Mouse (Mus musculus): Measurements from ENCODE around the gene Plrg1.
A peak's percentile ranks its signal among the peaks of the same experiment; 100 is the strongest.

The Plrg1 gene

GRCm38 (mm10) chr3:83052102-83052501, 3.2 kb upstream of the Plrg1 start:
- no peak for DNase-seq (ENCODE audit: extremely low read depth, low read depth)

- no peak for DNase-seq (ENCODE audit: extremely low read depth, low read depth)
Observed at GRCm38 (mm10) chr3:83053126-83053525, 2.2 kb upstream of the Plrg1 start.

GRCm38 (mm10) chr3:83053758-83054157, 1.6 kb upstream of the Plrg1 start:
- DNase-seq (ENCODE audit: extremely low read depth, low read depth), result peak; percentile 58

- DNase-seq (ENCODE audit: extremely low read depth, low read depth), result peak; percentile 41
Observed at GRCm38 (mm10) chr3:83054759-83055158, 563 bp upstream of the Plrg1 start.

GRCm38 (mm10) chr3:83057046-83057445, 1.7 kb downstream of the Plrg1 start:
- no peak for DNase-seq (ENCODE audit: extremely low read depth, low read depth)

- no peak for DNase-seq (ENCODE audit: extremely low read depth, low read depth)
Observed at GRCm38 (mm10) chr3:83067920-83068319, 12.6 kb downstream of the Plrg1 start.

- DNase-seq (ENCODE audit: extremely low read depth, low read depth), result no peak
Observed at GRCm38 (mm10) chr3:83068869-83069268, 13.5 kb downstream of the Plrg1 start.

- DNase-seq (ENCODE audit: extremely low read depth, low read depth), result no peak
Observed at GRCm38 (mm10) chr3:83070231-83070630, 14.9 kb downstream of the Plrg1 start.

- no peak for DNase-seq (ENCODE audit: extremely low read depth, low read depth)
Observed at GRCm38 (mm10) chr3:83076563-83076962, 21.2 kb downstream of the Plrg1 start.

- peak; percentile 73 for DNase-seq (ENCODE audit: extremely low read depth, low read depth)
Observed at GRCm38 (mm10) chr3:83080567-83081055, 25.3 kb downstream of the Plrg1 start.

GRCm38 (mm10) chr3:83097586-83097985, 42.3 kb downstream of the Plrg1 start:
- no peak for DNase-seq (ENCODE audit: extremely low read depth, low read depth)

GRCm38 (mm10) chr3:83098546-83099034, 43.3 kb downstream of the Plrg1 start:
- DNase-seq (ENCODE audit: extremely low read depth, low read depth), result no peak

GRCm38 (mm10) chr3:83099139-83099538, 43.8 kb downstream of the Plrg1 start:
- DNase-seq (ENCODE audit: extremely low read depth, low read depth), result no peak

GRCm38 (mm10) chr3:83099651-83100050, 44.3 kb downstream of the Plrg1 start:
- DNase-seq (ENCODE audit: extremely low read depth, low read depth), result no peak

GRCm38 (mm10) chr3:83102286-83102685, 47.0 kb downstream of the Plrg1 start:
- no peak for DNase-seq (ENCODE audit: extremely low read depth, low read depth)

- peak; percentile 16 for DNase-seq (ENCODE audit: extremely low read depth, low read depth)
Observed at GRCm38 (mm10) chr3:83110163-83110562, 54.8 kb downstream of the Plrg1 start.

GRCm38 (mm10) chr3:83111485-83112261, 56.4 kb downstream of the Plrg1 start:
- DNase-seq (ENCODE audit: extremely low read depth, low read depth), result no peak

GRCm38 (mm10) chr3:83112869-83113268, 57.5 kb downstream of the Plrg1 start:
- no peak for DNase-seq (ENCODE audit: extremely low read depth, low read depth)

GRCm38 (mm10) chr3:83114946-83115345, 59.6 kb downstream of the Plrg1 start:
- DNase-seq (ENCODE audit: extremely low read depth, low read depth), result no peak

GRCm38 (mm10) chr3:83117592-83117991, 62.3 kb downstream of the Plrg1 start:
- DNase-seq (ENCODE audit: extremely low read depth, low read depth), result no peak
